Mouse (Mus musculus): Measurements from ENCODE around the gene Ubap1l. TPM values are rescaled to one million over a fixed set of nuclear protein-coding genes. Genes with fewer than 3 reads are reported as not detected.

Ubap1l gene
- total and polyA plus RNA-seq, 3 experiments = 0.18 TPM; not detected in 1

DNA sequence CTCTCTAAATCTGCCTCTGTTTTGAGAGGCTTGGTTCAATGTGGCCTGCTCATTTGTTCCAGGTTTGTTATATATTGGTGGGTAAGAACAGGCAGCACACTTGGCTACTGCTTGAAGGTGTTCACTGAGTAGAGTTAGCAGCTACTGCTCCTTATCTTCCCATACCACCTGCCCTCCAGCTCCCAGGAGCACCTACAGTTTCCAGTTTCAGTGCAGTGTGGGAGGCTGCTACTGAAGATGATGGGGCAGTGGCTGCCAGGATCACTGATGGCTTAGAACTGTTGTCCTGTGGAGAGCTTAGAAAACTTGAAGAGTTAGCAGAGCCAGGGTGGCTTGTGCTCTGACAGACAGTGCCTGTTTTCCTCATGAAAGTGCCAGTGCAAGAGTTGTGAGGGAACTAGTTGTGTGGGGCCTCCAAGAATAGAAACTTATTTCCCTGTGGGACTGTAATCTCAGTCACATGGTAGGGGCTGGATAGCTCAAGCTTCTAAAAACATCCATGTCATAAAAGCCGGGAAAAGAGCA, 1.8 kb upstream of the Ubap1l start:
- DNase-seq = no peak
- WGBS = 33% methylated on average over 1 of the region's 1 CpGs
- no peaks in the 10 kb centered on the region for H3K27me3 ChIP-seq (ENCODE audit: control insufficient read depth, insufficient read depth, low read length)
- H3K4me1 ChIP-seq (ENCODE audit: control insufficient read depth, insufficient read depth, low read length) = peaks cover 2% of the 10 kb centered on the region; the same call in 1 of the 2 replicates
- intact Hi-C loops (cut with DNase I) = no loop called here
- H3K9ac ChIP-seq (ENCODE audit: low read depth, low read length) = no peak overlapping the region
- no peak overlapping the region for H3K4me3 ChIP-seq
- TF ChIP-seq EP300 (IDR thresholded peaks at IDR 0.05; ENCODE audit: insufficient read depth, low read depth, low read length) = no peak
- no peak for TF ChIP-seq CTCF (IDR thresholded peaks at IDR 0.05)
- TF ChIP-seq POLR2A (IDR thresholded peaks at IDR 0.05; ENCODE audit: insufficient read depth, low read depth, low read length) = no peak
- H3K27ac ChIP-seq = peak overlapping the region; percentile 53
- H3K79me2 ChIP-seq (replicated peaks; ENCODE audit: control insufficient read depth, insufficient read depth, low read length) = no peaks in the 10 kb centered on the region
- H3K36me3 ChIP-seq (ENCODE audit: control insufficient read depth, insufficient read depth, low read length) = peaks cover 13% of the 10 kb centered on the region

DNA sequence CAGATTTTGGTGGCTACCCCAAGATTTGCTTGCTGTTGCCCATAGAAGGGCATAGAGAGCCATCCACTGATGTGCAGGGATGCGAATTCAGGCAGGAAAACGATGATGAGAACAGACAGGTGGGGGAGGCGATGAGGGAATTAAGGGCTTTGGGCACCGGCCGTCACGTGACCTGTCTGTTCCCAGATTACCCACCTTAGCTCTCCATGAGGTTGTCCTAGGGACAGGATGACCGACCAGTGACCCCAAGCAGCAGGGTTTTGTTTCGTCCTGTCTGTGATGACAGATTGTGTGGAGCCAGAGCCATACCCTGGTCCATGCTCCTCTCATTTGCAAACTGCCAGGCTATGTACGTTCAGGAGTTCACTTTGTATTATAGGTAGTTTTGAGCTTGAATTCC, 2.8 kb downstream of the Ubap1l start:
- peaks cover 2% of the 10 kb centered on the region; the same call in 1 of the 2 replicates for H3K4me1 ChIP-seq (ENCODE audit: control insufficient read depth, insufficient read depth, low read length)
- DNase-seq = no peak
- H3K27ac ChIP-seq = no peak overlapping the region
- no peak overlapping the region for H3K4me3 ChIP-seq
- peaks cover 5% of the 10 kb centered on the region for H3K36me3 ChIP-seq (ENCODE audit: control insufficient read depth, insufficient read depth, low read length)
- no peaks in the 10 kb centered on the region for H3K79me2 ChIP-seq (replicated peaks; ENCODE audit: control insufficient read depth, insufficient read depth, low read length)
- whole genome bisulfite sequencing = 56% methylated on average over 9 of the region's 9 CpGs
- intact Hi-C loops (cut with DNase I) = no loop called here
- TF ChIP-seq EP300 (IDR thresholded peaks at IDR 0.05; ENCODE audit: insufficient read depth, low read depth, low read length) (no peak), POLR2A (IDR thresholded peaks at IDR 0.05; ENCODE audit: insufficient read depth, low read depth, low read length) (no peak), CTCF (IDR thresholded peaks at IDR 0.05) (no peak)
- no peak overlapping the region for H3K9ac ChIP-seq (ENCODE audit: low read depth, low read length)
- H3K27me3 ChIP-seq (ENCODE audit: control insufficient read depth, insufficient read depth, low read length) = no peaks in the 10 kb centered on the region

DNA sequence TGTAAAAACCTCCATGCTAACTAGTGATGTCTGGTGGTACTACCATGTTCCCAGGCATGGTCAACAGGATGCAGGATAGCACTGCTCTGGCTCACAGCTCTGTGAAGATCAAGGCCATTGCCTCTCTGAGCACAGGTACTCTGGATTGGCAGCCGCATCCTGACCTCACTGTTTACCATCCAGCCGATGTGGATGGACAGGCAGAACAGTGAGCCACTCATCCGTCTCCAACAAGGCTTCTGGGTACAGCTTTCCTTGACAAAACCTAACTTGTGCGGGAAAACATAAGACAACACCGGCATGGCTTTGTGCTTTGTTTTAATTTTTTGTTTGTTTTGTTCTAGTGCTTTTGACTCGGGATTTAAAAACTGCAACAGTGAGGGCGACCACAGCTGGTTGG, 4.9 kb downstream of the Ubap1l start:
- intact Hi-C loops (cut with DNase I) = no loop called here
- no peak for TF ChIP-seq EP300 (IDR thresholded peaks at IDR 0.05; ENCODE audit: insufficient read depth, low read depth, low read length)
- TF ChIP-seq POLR2A (IDR thresholded peaks at IDR 0.05; ENCODE audit: insufficient read depth, low read depth, low read length) = no peak
- no peak for TF ChIP-seq CTCF (IDR thresholded peaks at IDR 0.05)

DNA sequence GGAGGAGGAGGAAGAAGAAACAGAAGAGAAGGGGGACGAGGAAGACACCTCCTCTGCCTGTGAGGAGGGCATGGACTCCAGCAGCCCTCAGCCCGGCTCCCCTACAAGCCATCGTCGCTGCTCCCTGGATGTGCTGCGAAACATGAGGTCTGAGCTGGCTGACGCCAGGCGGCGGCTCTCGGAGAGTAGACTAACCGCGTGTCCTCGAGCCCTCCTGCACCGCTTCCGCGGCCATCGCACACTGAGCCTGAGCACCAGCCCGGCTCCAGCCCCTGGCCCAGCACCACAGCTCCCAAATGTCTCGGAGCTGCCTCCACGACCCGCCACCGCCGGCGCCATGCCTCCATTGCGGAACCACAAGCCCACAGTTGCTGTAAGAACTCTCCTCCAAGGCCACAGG, 10.9 kb downstream of the Ubap1l start:
- Histone ChIP-seq H3K9ac (ENCODE audit: low read depth, low read length) (no peak overlapping the region), H3K4me3 (no peak overlapping the region), H3K79me2 (replicated peaks; ENCODE audit: control insufficient read depth, insufficient read depth, low read length) (no peaks in the 10 kb centered on the region), H3K27ac (no peak overlapping the region), H3K4me1 (ENCODE audit: control insufficient read depth, insufficient read depth, low read length) (no peaks in the 10 kb centered on the region), H3K36me3 (ENCODE audit: control insufficient read depth, insufficient read depth, low read length) (no peaks in the 10 kb centered on the region), H3K27me3 (ENCODE audit: control insufficient read depth, insufficient read depth, low read length) (no peaks in the 10 kb centered on the region)
- intact Hi-C loops (cut with DNase I) = no loop called here
- TF ChIP-seq EP300 (IDR thresholded peaks at IDR 0.05; ENCODE audit: insufficient read depth, low read depth, low read length) = no peak
- TF ChIP-seq CTCF (IDR thresholded peaks at IDR 0.05) = no peak
- no peak for TF ChIP-seq POLR2A (IDR thresholded peaks at IDR 0.05; ENCODE audit: insufficient read depth, low read depth, low read length)
- 88% methylated on average over 24 of the region's 24 CpGs for whole genome bisulfite sequencing
- DNase-seq = no peak

More for the DNA sequence above, 4.9 kb downstream of the Ubap1l start:
- WGBS = 81% methylated on average over 7 of the region's 7 CpGs
- no peaks in the 10 kb centered on the region for H3K36me3 ChIP-seq (ENCODE audit: control insufficient read depth, insufficient read depth, low read length)
- no peak overlapping the region for H3K4me3 ChIP-seq
- H3K4me1 ChIP-seq (ENCODE audit: control insufficient read depth, insufficient read depth, low read length) = no peaks in the 10 kb centered on the region
- no peak overlapping the region for H3K9ac ChIP-seq (ENCODE audit: low read depth, low read length)
- H3K79me2 ChIP-seq (replicated peaks; ENCODE audit: control insufficient read depth, insufficient read depth, low read length) = no peaks in the 10 kb centered on the region
- DNase-seq = no peak
- H3K27me3 ChIP-seq (ENCODE audit: control insufficient read depth, insufficient read depth, low read length) = no peaks in the 10 kb centered on the region
- no peak overlapping the region for H3K27ac ChIP-seq

DNA sequence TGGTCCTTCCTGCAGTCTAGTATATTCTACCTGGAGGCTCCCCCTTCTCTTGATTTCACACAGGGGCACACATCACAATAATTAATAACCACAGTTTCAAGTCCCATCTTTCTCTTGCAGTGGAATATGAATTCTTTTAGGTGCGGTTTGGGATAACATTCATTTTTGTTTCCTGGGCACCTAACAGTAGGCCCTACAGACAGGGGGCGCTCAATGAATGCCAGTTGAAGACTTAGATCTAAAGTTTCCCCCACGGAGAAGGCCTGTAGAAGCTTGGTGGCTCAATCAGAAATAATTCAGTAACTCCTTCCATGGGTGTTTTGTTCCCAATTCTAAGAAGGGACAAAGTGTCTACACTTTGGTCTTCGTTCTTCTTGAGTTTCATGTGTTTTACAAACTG, 11.6 kb downstream of the Ubap1l start:
- H3K79me2 ChIP-seq (replicated peaks; ENCODE audit: control insufficient read depth, insufficient read depth, low read length) = no peaks in the 10 kb centered on the region
- 72% methylated on average over 4 of the region's 4 CpGs for WGBS
- intact Hi-C loops (cut with DNase I) = no loop called here
- no peaks in the 10 kb centered on the region for H3K36me3 ChIP-seq (ENCODE audit: control insufficient read depth, insufficient read depth, low read length)
- H3K4me1 ChIP-seq (ENCODE audit: control insufficient read depth, insufficient read depth, low read length) = no peaks in the 10 kb centered on the region
- H3K27ac ChIP-seq = no peak overlapping the region
- no peak overlapping the region for H3K9ac ChIP-seq (ENCODE audit: low read depth, low read length)
- no peak overlapping the region for H3K4me3 ChIP-seq
- no peak for DNase-seq
- H3K27me3 ChIP-seq (ENCODE audit: control insufficient read depth, insufficient read depth, low read length) = no peaks in the 10 kb centered on the region
- TF ChIP-seq POLR2A (IDR thresholded peaks at IDR 0.05; ENCODE audit: insufficient read depth, low read depth, low read length) (no peak), EP300 (IDR thresholded peaks at IDR 0.05; ENCODE audit: insufficient read depth, low read depth, low read length) (no peak), CTCF (IDR thresholded peaks at IDR 0.05) (peak; percentile 76)

DNA sequence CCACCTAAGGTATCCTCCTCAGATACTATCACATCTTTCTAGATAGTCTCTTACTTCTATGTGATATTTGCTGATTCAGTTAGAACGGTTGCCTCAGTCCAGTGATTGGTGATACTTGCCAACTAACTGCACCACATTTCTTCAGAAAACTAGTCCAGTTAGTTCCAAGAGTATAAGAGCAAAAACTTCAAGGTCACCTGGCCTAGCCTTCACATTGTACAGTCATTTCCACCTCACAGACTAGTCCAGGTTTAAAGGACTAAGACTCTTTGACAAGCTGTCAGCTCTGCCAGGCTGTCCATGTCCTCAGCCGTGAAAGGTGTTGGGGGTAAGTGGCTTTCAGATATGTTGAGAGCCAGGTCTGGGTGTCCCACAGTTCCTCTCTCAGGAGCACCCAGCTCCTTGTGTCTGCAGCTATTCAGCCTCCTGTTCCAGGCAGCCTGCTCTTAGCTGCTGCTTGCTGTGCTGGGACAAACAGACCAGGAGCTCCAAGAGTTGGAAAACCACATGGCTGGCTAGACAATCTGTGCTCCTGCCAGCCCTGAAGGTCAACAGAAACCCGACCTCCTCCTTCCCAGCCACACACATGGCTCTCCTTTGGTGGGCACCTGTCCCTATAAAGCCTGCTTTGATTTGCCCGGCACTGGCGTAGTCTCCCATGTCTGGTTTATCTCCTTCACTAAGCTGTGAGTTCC, 13.8 kb downstream of the Ubap1l start:
- H3K9ac ChIP-seq (ENCODE audit: low read depth, low read length) = no peak overlapping the region
- WGBS = 55% methylated on average over 5 of the region's 5 CpGs
- H3K27me3 ChIP-seq (ENCODE audit: control insufficient read depth, insufficient read depth, low read length) = no peaks in the 10 kb centered on the region
- no peaks in the 10 kb centered on the region for H3K36me3 ChIP-seq (ENCODE audit: control insufficient read depth, insufficient read depth, low read length)
- H3K79me2 ChIP-seq (replicated peaks; ENCODE audit: control insufficient read depth, insufficient read depth, low read length) = no peaks in the 10 kb centered on the region
- H3K27ac ChIP-seq = peak overlapping the region; percentile 48
- intact Hi-C loops (cut with DNase I) = no loop called here
- H3K4me1 ChIP-seq (ENCODE audit: control insufficient read depth, insufficient read depth, low read length) = no peaks in the 10 kb centered on the region
- TF ChIP-seq EP300 (IDR thresholded peaks at IDR 0.05; ENCODE audit: insufficient read depth, low read depth, low read length) (no peak), CTCF (IDR thresholded peaks at IDR 0.05) (no peak), POLR2A (IDR thresholded peaks at IDR 0.05; ENCODE audit: insufficient read depth, low read depth, low read length) (no peak)
- H3K4me3 ChIP-seq = no peak overlapping the region
- peak in 1 of 2 experiments; percentile 46 for DNase-seq
